Mouse (Mus musculus) lung, postnatal 0 days (tissue): ENCODE measurements around the gene Dip2b.

Experiments
- CTCF ChIP-seq: IDR thresholded peaks from 2 replicates; pipeline ENCODE4 v1.5.1; 2016; ENCODE audit warnings: antibody characterized with exemption, mild to moderate bottlenecking
- EP300 ChIP-seq: IDR thresholded peaks from 2 replicates; pipeline ENCODE4 v1.6.1; 2016; ENCODE audit warnings: antibody characterized with exemption, mild to moderate bottlenecking, control low read depth

DNA sequence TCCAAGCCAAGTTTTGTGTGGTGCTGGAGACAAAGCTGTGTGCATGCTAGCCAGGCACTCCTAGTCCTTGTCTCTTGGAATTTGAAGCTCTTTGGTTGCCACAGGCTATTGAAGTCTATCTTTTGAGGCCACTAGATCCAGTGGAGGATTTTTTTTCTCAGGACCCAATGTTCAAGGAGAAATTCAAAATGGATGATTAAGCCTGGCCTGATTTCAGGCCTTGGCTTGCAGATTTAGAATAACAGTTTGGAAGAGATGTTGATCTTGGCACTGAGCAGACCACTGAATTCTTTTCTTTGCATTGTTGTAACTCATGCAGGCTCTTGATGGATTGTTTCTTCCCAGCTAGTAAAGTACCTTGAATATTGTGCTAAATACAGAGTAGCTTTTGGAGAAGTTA, 62.7 kb downstream of the Dip2b start:
- TF ChIP-seq CTCF (no peak), EP300 (no peak)
